Mouse (Mus musculus) stomach, postnatal 0 days (tissue): ENCODE measurements around the gene Tpra1.

Experiments used
- CTCF ChIP-seq: IDR thresholded peaks from 2 replicates; pipeline ENCODE4 v1.5.1; 2016; ENCODE audit warnings: antibody characterized with exemption, low read depth, mild to moderate bottlenecking, moderate library complexity
- EP300 ChIP-seq: optimal IDR thresholded peaks from 2 replicates; pipeline ENCODE3; 2016; ENCODE audit warnings: antibody characterized with exemption

GRCm38 (mm10) chr6:88940090-88940916, 38.3 kb downstream of the Tpra1 start:
- TF ChIP-seq CTCF (no peak), EP300 (no peak)
